Mouse (Mus musculus): ENCODE measurements at regions not wholly inside any gene's neighbourhood (a gene's known extent, or its start where the extent isn't known, plus 50 kb on each side); places are given as distances from the start of the nearest gene placed in this dataset.

- TF ChIP-seq EP300 (IDR thresholded peaks at IDR 0.05; ENCODE audit: insufficient read depth, low read depth, low read length), result no peak
- no peak for TF ChIP-seq CTCF (IDR thresholded peaks at IDR 0.05)
- no peak for TF ChIP-seq POLR2A (IDR thresholded peaks at IDR 0.05; ENCODE audit: insufficient read depth, low read depth, low read length)
- Histone ChIP-seq H3K36me3 (ENCODE audit: control insufficient read depth, insufficient read depth, low read length) (no peaks in the 10 kb centered on the region), H3K4me3 (no peak overlapping the region), H3K4me1 (ENCODE audit: control insufficient read depth, insufficient read depth, low read length) (no peaks in the 10 kb centered on the region), H3K9ac (ENCODE audit: low read depth, low read length) (no peak overlapping the region), H3K27ac (no peak overlapping the region), H3K79me2 (replicated peaks; ENCODE audit: control insufficient read depth, insufficient read depth, low read length) (no peaks in the 10 kb centered on the region), H3K27me3 (ENCODE audit: control insufficient read depth, insufficient read depth, low read length) (no peaks in the 10 kb centered on the region)
- DNase-seq, result no peak
- 39% methylated on average over 4 of the region's 4 CpGs for WGBS
- intact Hi-C loops (cut with DNase I), result no loop called here
These were observed 142.5 kb downstream of the Tmem18 start for GRCm38 (mm10) chr12:30726747-30727146.

DNA sequence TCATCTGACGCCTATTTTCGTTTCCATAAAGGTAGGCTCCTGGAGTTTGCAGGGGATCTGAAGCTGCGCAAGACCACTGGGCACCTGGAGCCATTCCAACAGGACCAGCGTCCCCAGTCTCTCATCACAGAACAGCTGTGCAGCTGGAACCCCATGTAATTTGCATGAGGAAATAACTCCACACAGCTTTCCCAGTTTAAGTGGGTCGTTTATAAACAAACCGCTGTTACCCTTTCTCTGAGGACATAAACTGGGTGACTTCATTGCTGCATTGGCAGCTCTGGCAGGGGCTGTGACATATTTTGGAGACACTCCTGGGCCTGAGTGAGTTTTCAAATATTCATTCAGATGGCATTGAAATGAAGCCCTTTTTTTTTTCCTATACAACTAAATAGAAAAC is 145.2 kb downstream of the Tmem18 start:
- 84% methylated on average over 6 of the region's 6 CpGs for WGBS
- Histone ChIP-seq H3K27me3 (ENCODE audit: control insufficient read depth, insufficient read depth, low read length) (no peaks in the 10 kb centered on the region), H3K9ac (ENCODE audit: low read depth, low read length) (no peak overlapping the region), H3K4me3 (no peak overlapping the region), H3K79me2 (replicated peaks; ENCODE audit: control insufficient read depth, insufficient read depth, low read length) (no peaks in the 10 kb centered on the region), H3K27ac (no peak overlapping the region), H3K36me3 (ENCODE audit: control insufficient read depth, insufficient read depth, low read length) (no peaks in the 10 kb centered on the region), H3K4me1 (ENCODE audit: control insufficient read depth, insufficient read depth, low read length) (no peaks in the 10 kb centered on the region)
- TF ChIP-seq CTCF (IDR thresholded peaks at IDR 0.05) (no peak), POLR2A (IDR thresholded peaks at IDR 0.05; ENCODE audit: insufficient read depth, low read depth, low read length) (no peak), EP300 (IDR thresholded peaks at IDR 0.05; ENCODE audit: insufficient read depth, low read depth, low read length) (no peak)
- DNase-seq, result no peak
- intact Hi-C loops (cut with DNase I), result no loop called here

DNA sequence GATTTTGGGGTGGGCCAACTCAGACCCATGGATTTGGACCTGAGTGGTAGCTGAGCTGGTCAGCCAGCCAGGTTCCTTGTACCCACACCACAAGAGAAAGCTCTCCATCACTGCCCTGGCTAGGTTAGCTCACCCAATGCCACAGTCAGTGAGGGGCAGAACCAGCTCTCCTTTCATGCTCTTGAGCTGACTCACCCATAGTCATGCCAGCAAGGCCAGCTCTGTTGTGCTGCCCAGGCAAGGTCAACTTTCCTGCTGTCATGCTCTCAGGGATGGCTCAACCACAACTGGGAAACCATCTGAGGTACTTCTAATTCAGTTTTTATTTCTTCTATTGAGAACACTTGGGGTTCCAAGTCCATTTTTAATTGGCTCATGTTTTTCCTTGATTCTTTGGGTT is 116.5 kb upstream of the Alkal2 start:
- Histone ChIP-seq H3K36me3 (ENCODE audit: control insufficient read depth, insufficient read depth, low read length) (no peaks in the 10 kb centered on the region), H3K79me2 (replicated peaks; ENCODE audit: control insufficient read depth, insufficient read depth, low read length) (no peaks in the 10 kb centered on the region), H3K27ac (no peak overlapping the region), H3K27me3 (ENCODE audit: control insufficient read depth, insufficient read depth, low read length) (no peaks in the 10 kb centered on the region), H3K9ac (ENCODE audit: low read depth, low read length) (no peak overlapping the region), H3K4me1 (ENCODE audit: control insufficient read depth, insufficient read depth, low read length) (no peaks in the 10 kb centered on the region), H3K4me3 (no peak overlapping the region)
- intact Hi-C loops (cut with DNase I), result no loop called here
- DNase-seq, result no peak
- TF ChIP-seq EP300 (IDR thresholded peaks at IDR 0.05; ENCODE audit: insufficient read depth, low read depth, low read length), result no peak
- no peak for TF ChIP-seq POLR2A (IDR thresholded peaks at IDR 0.05; ENCODE audit: insufficient read depth, low read depth, low read length)
- no peak for TF ChIP-seq CTCF (IDR thresholded peaks at IDR 0.05)

GRCm38 (mm10) chr12:30793371-30793770 is 90.8 kb upstream of the Alkal2 start:
- H3K4me3 ChIP-seq, result no peak overlapping the region
- no peak for TF ChIP-seq POLR2A (IDR thresholded peaks at IDR 0.05; ENCODE audit: insufficient read depth, low read depth, low read length)
- TF ChIP-seq CTCF (IDR thresholded peaks at IDR 0.05), result no peak
- TF ChIP-seq EP300 (IDR thresholded peaks at IDR 0.05; ENCODE audit: insufficient read depth, low read depth, low read length), result no peak
- intact Hi-C loops (cut with DNase I), result no loop called here
- no peaks in the 10 kb centered on the region for H3K4me1 ChIP-seq (ENCODE audit: control insufficient read depth, insufficient read depth, low read length)
- WGBS, result 85% methylated on average over 2 of the region's 2 CpGs
- no peaks in the 10 kb centered on the region for H3K79me2 ChIP-seq (replicated peaks; ENCODE audit: control insufficient read depth, insufficient read depth, low read length)
- H3K27ac ChIP-seq, result no peak overlapping the region
- no peaks in the 10 kb centered on the region for H3K36me3 ChIP-seq (ENCODE audit: control insufficient read depth, insufficient read depth, low read length)
- no peaks in the 10 kb centered on the region for H3K27me3 ChIP-seq (ENCODE audit: control insufficient read depth, insufficient read depth, low read length)
- no peak overlapping the region for H3K9ac ChIP-seq (ENCODE audit: low read depth, low read length)
- no peak for DNase-seq

DNA sequence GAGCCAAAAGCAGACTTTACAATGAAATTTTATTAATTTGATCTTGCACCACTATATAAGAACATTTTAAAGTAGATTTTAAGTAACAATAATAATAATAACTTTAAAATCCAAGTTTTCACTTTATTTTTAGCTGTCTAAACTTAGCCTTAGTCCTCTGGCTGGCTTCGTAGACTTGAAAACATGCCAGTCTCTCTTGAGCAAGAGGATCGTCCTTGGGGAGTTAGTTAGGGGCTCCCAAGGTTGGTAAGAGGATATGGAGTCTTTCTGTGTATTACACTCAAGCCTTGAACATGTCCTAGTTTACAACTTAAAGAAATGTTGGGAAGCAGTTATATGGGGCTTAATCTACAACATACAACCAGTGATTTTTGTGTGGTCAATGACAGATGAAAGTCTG is 68.0 kb upstream of the Alkal2 start:
- Histone ChIP-seq H3K27ac (peak overlapping the region; percentile 16; the same call in 1 of the 2 replicates), H3K36me3 (ENCODE audit: control insufficient read depth, insufficient read depth, low read length) (peaks cover 3% of the 10 kb centered on the region; the same call in 1 of the 2 replicates), H3K4me3 (no peak overlapping the region), H3K79me2 (replicated peaks; ENCODE audit: control insufficient read depth, insufficient read depth, low read length) (no peaks in the 10 kb centered on the region), H3K9ac (ENCODE audit: low read depth, low read length) (no peak overlapping the region), H3K4me1 (ENCODE audit: control insufficient read depth, insufficient read depth, low read length) (no peaks in the 10 kb centered on the region), H3K27me3 (ENCODE audit: control insufficient read depth, insufficient read depth, low read length) (no peaks in the 10 kb centered on the region)
- TF ChIP-seq CTCF (IDR thresholded peaks at IDR 0.05) (no peak), EP300 (IDR thresholded peaks at IDR 0.05; ENCODE audit: insufficient read depth, low read depth, low read length) (no peak), POLR2A (IDR thresholded peaks at IDR 0.05; ENCODE audit: insufficient read depth, low read depth, low read length) (no peak)
- intact Hi-C loops (cut with DNase I), result no loop called here
- WGBS, result 42% methylated on average over 2 of the region's 2 CpGs
- peak in 1 of 2 experiments; percentile 24 for DNase-seq

- Histone ChIP-seq H3K4me1 (ENCODE audit: control insufficient read depth, insufficient read depth, low read length) (no peaks in the 10 kb centered on the region), H3K79me2 (replicated peaks; ENCODE audit: control insufficient read depth, insufficient read depth, low read length) (no peaks in the 10 kb centered on the region), H3K36me3 (ENCODE audit: control insufficient read depth, insufficient read depth, low read length) (no peaks in the 10 kb centered on the region), H3K9ac (ENCODE audit: low read depth, low read length) (no peak overlapping the region), H3K27ac (no peak overlapping the region), H3K4me3 (no peak overlapping the region), H3K27me3 (ENCODE audit: control insufficient read depth, insufficient read depth, low read length) (no peaks in the 10 kb centered on the region)
- no peak for DNase-seq
- WGBS, result 78% methylated on average over 3 of the region's 3 CpGs
- TF ChIP-seq POLR2A (IDR thresholded peaks at IDR 0.05; ENCODE audit: insufficient read depth, low read depth, low read length) (no peak), EP300 (IDR thresholded peaks at IDR 0.05; ENCODE audit: insufficient read depth, low read depth, low read length) (no peak), CTCF (IDR thresholded peaks at IDR 0.05) (no peak)
- intact Hi-C loops (cut with DNase I), result no loop called here
These were observed 52.7 kb upstream of the Alkal2 start for GRCm38 (mm10) chr12:30831383-30831782.

All from heart, adult 2 months (tissue).